Mouse (Mus musculus) liver, embryonic 14.5 days (tissue): ENCODE data around the gene Ptprd.

Source experiments
- CTCF ChIP-seq: IDR thresholded peaks from 2 replicates; pipeline ENCODE4 v1.5.1; 2016; ENCODE audit warnings: antibody characterized with exemption, low read depth, control low read depth
- EP300 ChIP-seq: IDR thresholded peaks from 2 replicates; pipeline ENCODE4 v1.6.1; 2016; ENCODE audit warnings: antibody characterized with exemption, low read depth

- TF ChIP-seq EP300 (no peak), CTCF (no peak)
Measured at GRCm38 (mm10) chr4:76025571-76026325, 2186.0 kb downstream of the Ptprd start.
